Mouse (Mus musculus): ENCODE measurements at regions not wholly inside any gene's neighbourhood (a gene's known extent, or its start where the extent isn't known, plus 50 kb on each side); places are given as distances from the start of the nearest gene placed in this dataset.

DNA sequence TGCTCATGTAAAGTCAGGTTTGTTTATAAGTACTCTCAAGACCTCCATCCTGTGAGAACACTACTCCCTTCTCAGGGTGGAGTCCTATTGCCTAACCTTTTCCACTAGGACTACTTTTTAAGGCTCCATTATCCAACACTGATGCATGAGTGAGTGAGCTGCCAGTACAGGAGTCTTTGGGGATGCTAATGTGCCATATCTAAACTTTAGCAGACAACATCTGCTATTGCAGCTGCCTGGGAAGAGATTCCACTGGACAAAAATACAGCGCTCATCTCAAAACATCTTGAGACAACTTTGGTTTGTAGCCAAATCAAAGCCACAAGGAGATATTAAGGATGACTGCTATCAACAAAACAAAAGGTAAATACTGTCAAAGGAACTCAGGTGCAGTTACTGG lies 52.3 kb upstream of the Gm10985 start:
- no peak for TF ChIP-seq CTCF (conservative IDR thresholded peaks at IDR 0.05; ENCODE audit: low read length)
- no peak for TF ChIP-seq NANOG (IDR thresholded peaks at IDR 0.05; ENCODE audit: borderline replicate concordance, low read length)
